Mouse (Mus musculus): ENCODE measurements at regions not wholly inside any gene's neighbourhood (a gene's known extent, or its start where the extent isn't known, plus 50 kb on each side); places are given as distances from the start of the nearest gene placed in this dataset.

DNA sequence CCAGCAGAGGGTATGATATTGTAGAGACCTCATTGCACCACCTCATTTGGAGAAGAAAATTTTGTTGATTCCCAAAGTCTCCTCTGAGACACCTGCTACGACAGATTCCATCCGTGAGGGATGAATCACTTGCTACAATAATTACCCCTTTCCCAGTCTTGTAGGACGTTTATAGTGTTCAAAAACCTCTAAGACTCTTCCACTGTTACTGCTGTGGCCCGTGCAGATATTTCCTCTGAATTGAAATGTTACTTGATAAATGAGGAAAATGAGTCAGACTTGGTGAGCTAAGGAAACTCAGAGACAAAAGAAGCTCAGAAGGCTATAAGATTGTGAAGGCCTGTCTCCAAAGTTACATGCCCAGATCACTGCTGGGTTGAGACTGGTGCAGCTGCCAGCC is 700.0 kb downstream of the Pdcd6ip start:
- no peak for DNase-seq
- intact Hi-C loops (cut with DNase I): no loop called here

DNA sequence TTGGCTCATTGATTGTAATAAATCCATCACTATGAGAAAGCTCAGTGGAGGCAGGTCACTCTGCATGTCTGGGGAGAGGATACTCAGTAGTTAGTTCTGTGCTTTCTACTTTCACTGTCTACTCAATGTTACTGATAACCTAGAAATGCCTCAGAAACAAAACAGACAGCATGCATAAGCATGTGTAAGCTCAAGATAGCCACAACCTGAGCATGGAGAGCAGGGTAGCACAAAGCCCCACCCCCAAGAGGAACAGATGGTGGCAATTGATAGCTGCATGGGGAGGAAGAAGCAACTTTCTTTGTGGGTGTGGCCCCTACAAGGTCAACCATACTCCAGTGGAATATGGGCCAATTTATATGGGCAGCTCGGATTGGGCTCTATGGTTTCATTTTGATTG is 711.9 kb downstream of the Pdcd6ip start:
- intact Hi-C loops (cut with DNase I): no loop called here
- no peak for DNase-seq

DNA sequence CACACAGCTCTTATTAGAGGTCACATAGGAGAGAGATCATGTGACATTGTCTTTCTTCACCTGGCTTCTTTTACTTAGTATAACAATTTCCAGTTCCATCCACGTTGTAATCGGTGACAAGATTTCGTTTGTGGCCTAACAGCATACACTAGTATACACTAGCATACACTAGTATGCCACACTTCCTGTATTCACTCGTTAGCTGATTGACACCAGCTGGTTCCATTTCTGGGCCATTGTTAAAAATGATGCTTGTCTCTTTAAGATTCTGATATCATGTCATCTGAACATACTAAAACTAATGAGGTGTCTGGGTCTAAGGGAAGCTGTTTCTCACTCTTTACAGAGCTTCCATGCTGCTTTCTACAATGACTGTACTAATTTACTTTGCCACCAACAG is 713.3 kb downstream of the Pdcd6ip start:
- DNase-seq: no peak
- intact Hi-C loops (cut with DNase I): no loop called here

DNA sequence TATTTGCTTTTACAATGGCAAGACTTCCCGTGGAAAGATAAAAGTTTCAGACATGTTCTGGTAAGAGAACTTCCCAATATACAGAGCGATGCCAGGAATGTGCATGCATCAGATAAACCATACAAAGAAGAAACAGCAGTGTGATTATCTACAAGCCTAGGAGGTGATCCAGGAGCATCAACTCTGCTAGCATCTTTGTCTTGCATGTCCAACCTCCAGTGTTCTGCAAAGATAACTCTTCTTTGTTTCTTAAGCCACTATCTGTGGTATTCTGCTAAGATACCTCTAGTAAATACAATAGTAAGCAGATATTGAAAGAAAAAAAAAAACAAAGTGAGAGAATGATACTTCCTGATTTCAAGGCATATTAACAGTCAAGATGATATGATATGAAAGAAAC is 714.4 kb downstream of the Pdcd6ip start:
- no peak for DNase-seq
- intact Hi-C loops (cut with DNase I): no loop called here

DNA sequence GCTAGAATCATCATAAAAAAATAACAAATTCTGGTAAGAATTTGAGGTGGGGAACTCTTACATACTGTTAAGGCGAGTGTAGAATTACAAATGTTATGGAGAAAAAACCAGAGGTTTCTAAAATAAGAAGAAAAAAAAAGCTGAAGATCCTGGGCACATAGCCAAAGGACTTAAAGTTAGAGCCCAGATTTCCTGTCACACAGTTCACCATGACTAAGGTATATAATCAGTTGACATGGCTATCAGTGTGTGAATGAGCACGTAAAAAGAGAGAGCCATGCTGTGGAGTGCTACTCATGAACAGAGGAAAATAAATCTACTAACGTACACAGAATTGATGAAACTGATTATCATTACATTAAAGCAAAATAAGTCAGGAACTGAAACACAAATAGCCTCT is 715.1 kb downstream of the Pdcd6ip start:
- intact Hi-C loops (cut with DNase I): no loop called here

DNA sequence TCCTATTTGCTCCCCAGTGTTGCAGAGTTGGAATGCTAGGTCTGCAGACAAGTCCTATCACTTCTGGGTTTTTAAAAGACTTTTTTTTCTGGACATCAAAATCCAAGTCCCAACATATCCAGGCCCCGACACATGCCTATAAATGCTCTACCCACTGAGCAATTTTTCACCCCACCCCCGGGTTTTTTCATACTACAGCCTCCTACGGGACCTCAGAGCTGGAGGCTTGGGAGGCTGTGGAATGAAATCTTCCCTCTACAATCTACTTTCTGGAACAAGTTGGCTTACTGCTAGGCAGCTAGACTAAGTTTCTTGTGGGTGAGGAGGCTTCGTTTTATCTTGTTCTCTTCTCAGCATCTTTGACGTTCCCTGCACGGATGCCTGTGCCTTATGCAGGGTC is 724.7 kb downstream of the Pdcd6ip start:
- intact Hi-C loops (cut with DNase I): no loop called here
- DNase-seq: no peak

More for the DNA sequence above, 715.1 kb downstream of the Pdcd6ip start:
- no peak for DNase-seq

DNA sequence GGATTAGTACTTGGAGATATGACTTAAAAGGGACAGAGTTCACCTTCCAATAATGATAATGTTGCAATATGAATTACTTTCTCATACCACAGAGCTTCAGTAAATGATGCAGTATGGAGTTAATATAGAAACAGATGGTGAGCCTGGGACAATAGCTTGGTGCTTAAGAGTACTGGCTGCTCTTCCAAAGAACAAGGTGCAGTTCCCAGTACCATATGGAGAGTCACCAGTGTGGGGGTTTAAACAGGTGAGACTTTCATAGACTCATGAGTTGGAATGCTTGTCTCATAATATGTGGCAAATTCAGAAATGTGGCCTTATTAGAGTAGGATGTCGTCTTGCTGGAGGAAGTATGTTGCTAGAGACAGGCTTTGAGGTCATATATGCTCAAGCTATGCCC is 715.8 kb upstream of the Arpp21 start:
- intact Hi-C loops (cut with DNase I): no loop called here
- DNase-seq: no peak

DNA sequence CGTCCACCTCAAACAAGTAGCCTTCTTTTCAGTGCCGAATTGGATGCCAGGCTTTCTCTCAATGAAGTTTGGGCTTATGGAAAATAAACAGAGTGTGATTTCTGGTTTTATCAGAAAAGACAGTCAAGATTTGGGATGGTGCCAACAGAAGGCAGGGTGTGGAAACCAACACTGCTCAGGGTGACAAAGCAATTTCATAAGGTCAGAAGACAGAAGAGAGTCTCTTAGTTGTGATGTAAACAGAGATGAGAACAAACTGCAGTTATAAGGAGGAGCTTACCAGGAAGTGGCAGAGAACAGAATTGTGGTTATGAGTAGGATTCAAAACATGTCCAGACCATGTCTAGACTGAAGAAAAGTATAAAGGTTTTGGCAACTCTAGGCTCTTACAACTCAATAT is 714.3 kb upstream of the Arpp21 start:
- intact Hi-C loops (cut with DNase I): no loop called here
- no peak for DNase-seq

DNA sequence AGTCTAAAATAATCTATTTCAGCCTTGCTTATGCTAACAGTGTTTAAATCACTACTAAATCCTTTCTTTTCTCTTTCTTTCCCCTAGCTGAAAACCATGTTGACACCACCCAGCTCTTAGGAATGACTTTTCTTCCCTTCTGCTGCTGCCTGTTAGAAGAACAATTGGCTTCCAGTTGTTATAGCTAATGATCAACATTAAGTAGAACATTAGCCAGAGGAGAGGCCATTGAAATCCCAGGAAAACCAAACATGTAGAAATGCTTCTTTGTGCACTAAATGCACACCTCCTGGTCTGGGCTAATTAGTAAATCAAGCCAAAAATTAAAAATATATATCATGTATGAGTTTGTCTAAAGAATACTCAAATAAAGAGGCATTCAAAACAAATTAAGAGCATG is 703.0 kb upstream of the Arpp21 start:
- intact Hi-C loops (cut with DNase I): no loop called here
- DNase-seq: no peak

DNA sequence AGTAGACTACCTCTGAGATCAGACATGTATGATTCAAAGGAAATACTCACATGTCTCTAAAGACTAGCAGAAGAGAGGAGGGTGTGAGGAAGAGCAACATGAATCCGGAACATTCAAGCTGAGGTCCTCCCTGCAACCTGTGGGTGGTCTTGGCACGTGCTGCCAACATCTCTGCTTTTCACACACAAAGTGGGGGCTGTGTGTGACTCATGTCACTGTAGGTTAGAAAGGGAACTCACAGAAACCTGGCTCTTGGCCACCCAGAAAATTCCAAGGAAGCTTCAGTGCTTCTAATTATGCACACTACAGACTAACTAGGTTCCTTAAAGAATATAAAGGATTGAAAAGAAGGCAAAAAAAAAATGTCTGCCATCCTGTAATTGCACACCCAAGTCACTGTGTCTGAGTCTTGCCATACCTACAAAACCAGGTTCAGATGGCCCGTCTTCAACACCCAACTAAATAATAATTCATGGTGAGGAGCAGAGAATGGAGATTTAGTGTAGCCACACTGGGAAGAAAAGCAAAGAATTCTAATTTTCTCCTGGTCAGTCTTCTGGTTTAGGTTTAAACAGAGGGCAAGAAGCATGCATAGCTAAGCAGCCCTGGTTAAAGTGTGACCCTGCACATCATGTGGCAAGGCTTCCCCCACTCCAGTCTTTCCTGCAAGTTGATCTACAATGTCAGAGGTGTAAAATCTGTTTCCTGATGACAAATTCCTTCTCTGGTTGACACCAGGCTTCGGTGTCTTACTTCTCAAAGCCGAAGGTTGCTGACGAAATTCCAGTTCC is 673.8 kb upstream of the Arpp21 start:
- DNase-seq: no peak
- intact Hi-C loops (cut with DNase I): no loop called here

DNA sequence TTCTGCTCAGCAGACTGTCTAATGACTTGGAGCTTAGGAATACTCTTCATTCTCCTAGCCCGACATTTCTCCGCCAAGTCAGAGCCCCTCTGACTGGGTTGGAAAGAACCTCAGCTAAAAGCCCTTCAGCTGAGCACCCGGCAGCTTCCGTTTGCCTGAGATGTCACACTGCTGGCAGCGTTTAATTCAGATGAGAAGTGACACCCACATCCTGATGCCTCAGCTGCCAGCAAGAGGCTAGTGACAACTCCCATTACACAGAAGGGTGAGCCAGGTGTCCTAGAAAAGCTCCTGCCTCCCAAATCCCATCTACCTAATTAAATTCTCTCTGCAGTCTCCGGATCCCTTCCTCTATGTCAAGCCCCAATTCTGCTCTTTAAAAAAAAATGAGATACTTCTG is 670.2 kb upstream of the Arpp21 start:
- intact Hi-C loops (cut with DNase I): no loop called here
- DNase-seq: no peak

DNA sequence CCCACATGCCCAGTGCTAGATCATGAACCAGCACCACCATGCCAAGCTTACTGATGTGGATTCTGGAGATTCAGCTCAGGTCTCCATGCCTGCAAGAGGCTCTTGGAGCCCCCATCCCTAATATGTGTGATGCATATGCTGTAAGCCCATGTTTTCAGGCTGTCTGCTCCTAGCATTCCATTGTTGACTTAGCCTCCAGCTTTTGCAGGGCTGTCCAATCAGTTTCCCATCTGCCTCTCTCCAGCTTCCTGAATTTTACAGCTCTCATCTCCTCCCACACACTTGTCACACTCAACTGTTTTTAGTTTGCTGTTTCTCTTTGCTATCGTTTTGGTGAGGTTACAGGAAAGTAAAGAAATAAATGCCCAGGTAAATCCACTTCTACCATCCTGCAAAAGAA is 629.2 kb upstream of the Arpp21 start:
- no peak for DNase-seq
- intact Hi-C loops (cut with DNase I): no loop called here

DNA sequence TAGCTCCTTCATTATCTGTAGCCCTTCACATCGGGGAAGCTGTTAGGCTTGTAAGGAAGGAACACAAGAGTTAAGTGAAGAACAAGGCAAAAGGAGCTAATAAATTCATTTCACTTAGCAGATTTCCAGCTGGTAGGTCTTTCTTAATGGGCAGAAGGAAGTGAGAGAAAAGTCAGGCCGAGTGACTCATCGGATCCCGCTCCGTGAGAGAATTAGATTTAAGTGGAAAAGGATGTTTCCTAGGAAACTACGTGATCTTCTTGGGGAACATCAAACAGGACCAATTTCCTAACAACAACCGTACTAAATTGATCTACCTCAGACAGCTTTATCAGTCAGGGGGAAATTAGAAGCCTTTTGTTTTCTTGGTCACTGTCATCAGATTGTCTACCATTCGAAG is 625.4 kb upstream of the Arpp21 start:
- DNase-seq: no peak
- intact Hi-C loops (cut with DNase I): no loop called here

DNA sequence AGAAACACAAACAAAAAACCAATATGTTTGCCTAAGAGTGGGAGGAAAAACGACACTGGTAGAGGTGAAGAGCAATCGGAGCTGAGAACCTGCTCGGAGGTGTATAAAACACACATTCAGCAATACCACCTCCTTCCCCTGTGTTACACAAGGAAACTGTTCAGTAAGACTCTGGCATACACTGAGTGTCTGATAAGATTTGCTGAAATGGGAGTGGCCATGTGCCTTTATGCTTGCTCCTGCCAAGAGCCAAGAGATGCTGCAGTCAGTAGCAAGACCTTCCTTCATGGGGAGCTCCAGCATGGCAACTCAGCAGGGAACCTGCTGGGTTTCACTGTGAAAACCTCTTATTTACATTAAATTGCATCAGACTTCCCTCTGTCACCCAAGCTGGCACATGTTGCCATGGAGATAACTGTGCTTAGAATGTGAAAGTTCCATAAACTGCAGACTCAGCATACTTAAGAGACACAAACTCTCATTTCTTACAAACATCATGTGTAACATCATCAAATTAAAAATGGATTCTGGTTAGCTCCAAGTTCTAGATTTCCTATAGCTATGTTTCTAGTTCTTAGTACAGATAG is 624.7 kb upstream of the Arpp21 start:
- no peak for DNase-seq
- intact Hi-C loops (cut with DNase I): no loop called here

DNA sequence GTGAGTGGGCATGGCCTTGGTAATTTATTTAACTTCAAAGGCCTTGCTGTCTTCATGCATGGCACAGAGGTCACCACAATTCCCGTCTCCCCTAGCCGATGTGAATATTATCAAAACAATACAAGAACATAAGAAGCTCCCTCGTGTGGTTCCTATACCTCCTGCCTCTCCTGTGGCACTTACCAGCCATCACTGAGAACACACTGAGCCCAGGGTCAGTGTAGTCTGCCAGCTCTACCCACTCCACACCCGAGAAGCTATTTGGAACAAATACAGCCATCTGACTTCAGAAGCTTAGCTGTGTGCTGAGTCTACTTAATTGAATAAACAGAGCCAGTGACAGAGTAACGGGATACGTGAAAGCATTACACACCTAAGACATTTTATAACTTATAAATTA is 605.7 kb upstream of the Arpp21 start:
- intact Hi-C loops (cut with DNase I): no loop called here

DNA sequence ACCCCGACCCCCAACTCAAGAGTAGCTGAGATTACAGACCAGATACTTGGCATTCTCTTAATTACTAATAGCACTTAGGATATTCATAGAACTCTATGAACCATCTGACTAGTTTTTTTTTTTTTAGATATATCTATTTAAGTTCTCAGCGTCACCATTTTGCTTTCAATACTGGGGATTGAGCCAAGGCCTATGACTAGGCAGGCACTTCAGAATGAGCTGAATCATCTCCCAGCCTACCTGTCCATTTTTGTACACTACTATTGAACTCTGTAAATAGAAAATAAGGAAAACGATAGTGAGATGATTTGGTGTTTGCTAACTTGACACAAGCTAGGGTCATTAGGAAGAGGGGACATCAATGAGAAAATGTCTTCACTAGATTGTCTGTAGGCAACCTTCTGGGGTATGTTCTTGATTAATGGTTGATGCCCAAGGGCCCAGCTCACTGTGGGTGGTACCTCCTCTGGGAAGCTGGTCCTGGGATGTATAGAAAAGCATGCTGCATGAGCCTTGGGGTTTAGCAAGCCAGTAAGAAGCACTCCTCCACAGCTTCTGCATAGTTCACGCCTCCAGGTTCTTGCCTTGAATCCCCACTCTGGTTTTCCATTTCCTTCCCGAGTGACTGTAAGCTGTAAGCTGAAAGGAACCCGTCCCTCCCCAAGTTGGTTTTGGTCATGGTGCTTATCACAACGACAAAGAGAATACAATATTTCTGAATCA is 603.5 kb upstream of the Arpp21 start:
- intact Hi-C loops (cut with DNase I): no loop called here

More for the DNA sequence above, 605.7 kb upstream of the Arpp21 start:
- no peak for DNase-seq

DNA sequence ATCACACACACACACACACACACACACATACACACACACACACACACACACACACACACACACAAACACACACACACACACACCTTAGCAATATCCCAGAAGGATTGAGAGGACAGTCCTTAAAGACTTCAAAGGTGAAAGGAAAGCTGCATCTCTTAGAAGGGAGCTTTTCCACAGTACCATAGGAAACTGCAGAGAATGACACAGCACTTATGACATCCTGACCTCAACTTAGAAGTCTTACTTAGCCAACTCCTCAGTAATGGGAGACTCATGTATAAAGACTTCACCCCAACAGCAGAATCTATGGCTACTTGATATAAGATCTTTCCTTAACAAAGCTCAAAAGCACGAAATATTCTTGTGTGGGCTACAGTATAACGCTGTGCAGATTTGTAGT is 601.8 kb upstream of the Arpp21 start:
- intact Hi-C loops (cut with DNase I): no loop called here

More for the DNA sequence above, 603.5 kb upstream of the Arpp21 start:
- no peak for DNase-seq

DNA sequence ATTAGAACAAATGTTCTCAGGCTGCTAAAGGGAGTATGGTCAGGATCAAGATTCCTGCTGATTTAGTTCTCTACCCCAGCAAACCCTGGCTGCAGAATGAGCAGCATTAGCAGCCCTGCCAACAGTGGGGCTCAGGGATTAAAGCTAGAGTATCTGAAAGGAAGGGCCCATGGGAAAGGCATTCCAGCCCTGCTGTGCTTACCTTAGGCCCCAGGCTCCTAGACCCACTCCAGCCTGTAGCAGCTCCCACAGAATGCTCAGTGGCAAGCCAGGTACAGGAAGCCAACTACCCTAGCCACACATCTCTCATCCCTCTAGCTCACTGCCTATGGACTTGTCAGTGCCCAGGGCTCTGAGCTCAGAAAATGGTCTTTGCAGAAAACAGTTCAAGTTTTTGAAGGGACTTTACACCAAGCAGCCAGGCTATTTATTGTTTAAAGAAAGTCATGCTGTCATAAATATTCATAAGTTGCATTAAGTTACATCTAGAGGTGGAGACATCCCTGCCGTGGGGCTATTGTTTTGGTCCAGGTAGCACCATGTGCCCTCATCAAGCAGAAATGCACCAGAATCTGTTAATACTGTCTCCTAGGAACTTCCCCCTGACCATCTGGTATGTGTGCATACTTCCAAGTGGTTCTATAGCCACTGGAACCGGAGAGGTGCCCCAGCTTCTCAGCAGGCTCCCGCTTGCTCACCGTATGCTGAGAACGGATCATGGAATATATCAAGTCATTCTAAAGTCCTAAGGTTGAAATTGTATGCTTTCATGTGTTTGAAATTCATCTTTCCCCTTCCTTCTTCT is 598.9 kb upstream of the Arpp21 start:
- no peak for DNase-seq
- intact Hi-C loops (cut with DNase I): no loop called here

More for the DNA sequence above, 601.8 kb upstream of the Arpp21 start:
- DNase-seq: no peak

DNA sequence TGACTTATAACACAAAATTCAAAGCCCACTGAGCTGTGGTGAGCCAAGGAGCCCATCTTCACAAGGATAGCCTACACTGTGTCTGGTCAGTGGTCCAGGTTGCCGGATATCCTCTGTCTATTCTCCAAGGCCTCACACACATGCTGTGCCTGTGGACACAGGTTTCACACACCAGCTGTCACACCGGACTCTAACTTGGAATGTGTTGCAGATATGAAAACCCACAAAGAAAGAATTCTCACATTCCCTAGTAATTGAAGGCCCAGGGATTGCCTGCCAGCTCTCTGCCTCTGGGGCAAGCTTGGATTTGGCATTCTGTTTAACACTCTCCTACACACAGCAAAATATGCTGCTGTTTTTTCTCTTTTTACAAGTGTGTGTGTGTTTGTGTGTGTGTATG is 595.4 kb upstream of the Arpp21 start:
- DNase-seq: no peak
- intact Hi-C loops (cut with DNase I): no loop called here

DNA sequence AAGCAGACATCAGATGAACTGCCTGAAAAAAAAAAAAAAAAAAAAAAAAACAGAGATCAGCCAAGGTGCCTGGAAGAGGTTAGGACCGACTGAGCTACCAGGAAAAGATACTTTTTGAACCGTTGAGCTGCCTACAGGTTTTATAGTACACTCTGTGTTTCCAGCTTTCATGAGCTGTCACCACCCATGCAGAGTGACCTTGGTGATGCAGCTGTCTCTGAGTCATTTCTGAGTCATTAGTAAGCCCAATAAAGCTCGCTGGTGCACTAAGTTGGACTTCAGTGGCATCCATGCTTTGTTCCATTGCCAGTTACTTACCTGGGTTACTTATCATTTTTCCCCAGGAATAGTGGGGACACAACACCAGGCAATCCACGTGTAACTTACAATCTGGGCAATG is 592.9 kb upstream of the Arpp21 start:
- DNase-seq: no peak
- intact Hi-C loops (cut with DNase I): no loop called here

DNA sequence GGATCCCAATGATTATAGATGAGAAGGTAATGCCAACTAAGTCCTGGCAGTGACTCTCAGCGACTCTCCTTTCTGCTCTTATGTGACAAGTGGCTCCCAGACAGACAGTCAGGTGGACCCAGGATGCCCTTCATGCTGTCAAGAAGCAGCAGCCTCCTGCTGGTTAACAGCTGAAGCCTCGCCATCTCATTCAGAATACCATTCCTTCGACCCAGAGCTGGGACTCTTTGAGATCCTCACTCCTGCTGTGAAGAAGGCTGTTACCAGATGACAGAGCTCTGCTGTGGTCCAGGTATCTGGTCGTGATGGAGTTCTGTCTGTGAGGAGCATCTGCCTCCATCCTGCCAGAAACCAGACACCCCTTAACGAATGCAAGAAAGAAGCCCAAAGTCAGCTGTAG is 590.9 kb upstream of the Arpp21 start:
- DNase-seq: no peak
- intact Hi-C loops (cut with DNase I): no loop called here

Measured in gastrocnemius, postnatal 36 days (tissue).